Mouse (Mus musculus): ENCODE measurements at regions not wholly inside any gene's neighbourhood (a gene's known extent, or its start where the extent isn't known, plus 50 kb on each side); places are given as distances from the start of the nearest gene placed in this dataset.

DNA sequence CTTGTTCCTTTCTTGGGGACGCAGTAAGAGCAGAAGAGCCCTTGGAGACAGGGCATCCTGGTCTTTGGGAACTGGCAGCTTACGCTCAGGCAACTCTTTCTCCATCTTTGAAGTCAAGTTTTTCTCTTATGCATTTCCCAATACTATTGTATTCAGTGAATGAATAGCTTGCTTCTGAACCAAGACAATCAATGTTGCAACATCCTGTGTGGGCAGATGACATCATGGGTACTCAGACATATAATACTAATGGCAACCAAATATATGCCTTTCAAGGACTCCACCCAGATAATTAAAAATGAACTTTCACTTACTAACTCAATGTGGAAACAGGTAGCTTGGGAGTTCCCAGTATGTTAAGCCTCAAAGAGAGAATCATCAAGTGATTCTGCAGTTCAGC lies 104.6 kb downstream of the Ngf start:
- DNase-seq (ENCODE audit: low read depth, low spot score), result no peak

- DNase-seq (ENCODE audit: low read depth, low spot score), result no peak
Observed at GRCm38 (mm10) chr3:102576896-102577295, 107.2 kb downstream of the Ngf start.

GRCm38 (mm10) chr3:102581830-102582229 lies 112.1 kb downstream of the Ngf start:
- peak; percentile 59 for DNase-seq (ENCODE audit: low read depth, low spot score)

- DNase-seq (ENCODE audit: low read depth, low spot score), result no peak
Observed at GRCm38 (mm10) chr3:102585136-102585535, 115.4 kb downstream of the Ngf start.

GRCm38 (mm10) chr3:102586221-102586620 lies 116.5 kb downstream of the Ngf start:
- DNase-seq (ENCODE audit: low read depth, low spot score), result no peak

DNA sequence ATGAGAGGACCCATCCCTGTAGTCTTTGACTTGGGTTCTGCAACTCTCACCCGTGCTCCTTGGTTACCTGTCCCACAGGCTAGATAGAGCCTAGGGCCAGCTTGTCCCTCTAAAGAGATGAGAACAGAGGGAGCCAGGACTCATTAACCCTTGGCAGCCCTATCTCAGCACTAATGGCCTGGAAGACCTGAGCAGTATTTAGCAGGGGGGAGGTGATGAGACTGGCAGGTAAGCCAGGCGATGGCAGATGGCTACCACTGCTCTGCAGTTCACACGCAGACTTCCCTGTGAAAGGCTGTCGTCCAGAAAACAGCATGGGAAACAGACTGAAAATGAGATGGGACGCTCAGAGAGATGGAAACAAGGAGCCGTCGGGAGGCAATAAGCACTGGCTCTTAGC lies 122.3 kb downstream of the Ngf start:
- no peak for DNase-seq (ENCODE audit: low read depth, low spot score)

DNA sequence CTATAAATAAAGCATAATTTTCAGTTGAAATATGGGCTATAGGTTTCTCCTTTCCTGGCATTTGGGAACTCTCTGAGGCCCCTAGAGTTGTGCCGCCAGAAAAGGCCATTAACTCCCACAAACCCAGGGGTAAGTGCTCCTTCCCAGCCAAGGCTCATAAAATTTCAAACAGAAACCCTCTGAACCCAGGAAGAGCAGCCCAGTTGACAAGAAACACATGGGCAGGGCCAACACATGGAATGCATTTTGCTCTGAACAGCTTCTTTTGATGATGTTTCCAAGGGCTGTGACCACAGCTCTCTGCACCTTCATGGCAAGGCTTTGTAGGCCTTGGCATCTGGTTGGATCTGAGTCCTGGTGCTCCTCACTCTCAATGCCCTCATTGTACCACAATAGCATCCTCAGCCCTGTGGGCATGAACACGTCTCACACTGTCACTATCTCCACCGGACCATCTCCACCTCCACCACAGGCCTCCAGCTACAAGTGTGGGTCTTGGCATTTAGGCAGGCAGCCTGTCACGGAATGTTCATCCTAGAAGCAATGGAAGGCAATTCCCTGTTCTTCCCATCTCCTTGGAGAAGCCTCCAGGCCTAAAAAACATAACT lies 127.3 kb downstream of the Ngf start:
- DNase-seq (ENCODE audit: low read depth, low spot score), result peak; percentile 86

GRCm38 (mm10) chr3:102599061-102599460 lies 129.3 kb downstream of the Ngf start:
- DNase-seq (ENCODE audit: low read depth, low spot score), result no peak

GRCm38 (mm10) chr3:102602766-102603165 lies 131.6 kb upstream of the Tspan2 start:
- DNase-seq (ENCODE audit: low read depth, low spot score), result no peak

- DNase-seq (ENCODE audit: low read depth, low spot score), result no peak
Observed at GRCm38 (mm10) chr3:102605284-102605683, 129.0 kb upstream of the Tspan2 start.

DNA sequence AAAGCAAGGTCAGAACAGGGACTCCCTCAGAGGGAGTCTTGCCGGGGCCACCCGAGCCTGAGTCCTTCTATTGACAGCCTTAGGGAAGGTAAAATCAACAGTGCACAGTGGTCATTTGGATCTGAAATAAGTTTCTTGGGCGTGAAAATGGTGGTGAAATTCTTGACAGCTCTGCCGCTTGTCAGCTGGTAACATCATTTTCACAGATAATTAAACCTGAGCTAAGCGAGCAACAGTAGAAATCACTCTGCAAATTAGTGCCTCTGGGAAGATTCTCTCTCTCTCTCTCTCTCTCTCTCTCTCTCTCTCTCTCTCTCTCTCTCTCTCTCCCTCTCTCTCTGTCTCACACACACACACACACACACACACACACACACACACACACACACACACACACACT lies 123.4 kb upstream of the Tspan2 start:
- DNase-seq (ENCODE audit: low read depth, low spot score), result no peak

DNA sequence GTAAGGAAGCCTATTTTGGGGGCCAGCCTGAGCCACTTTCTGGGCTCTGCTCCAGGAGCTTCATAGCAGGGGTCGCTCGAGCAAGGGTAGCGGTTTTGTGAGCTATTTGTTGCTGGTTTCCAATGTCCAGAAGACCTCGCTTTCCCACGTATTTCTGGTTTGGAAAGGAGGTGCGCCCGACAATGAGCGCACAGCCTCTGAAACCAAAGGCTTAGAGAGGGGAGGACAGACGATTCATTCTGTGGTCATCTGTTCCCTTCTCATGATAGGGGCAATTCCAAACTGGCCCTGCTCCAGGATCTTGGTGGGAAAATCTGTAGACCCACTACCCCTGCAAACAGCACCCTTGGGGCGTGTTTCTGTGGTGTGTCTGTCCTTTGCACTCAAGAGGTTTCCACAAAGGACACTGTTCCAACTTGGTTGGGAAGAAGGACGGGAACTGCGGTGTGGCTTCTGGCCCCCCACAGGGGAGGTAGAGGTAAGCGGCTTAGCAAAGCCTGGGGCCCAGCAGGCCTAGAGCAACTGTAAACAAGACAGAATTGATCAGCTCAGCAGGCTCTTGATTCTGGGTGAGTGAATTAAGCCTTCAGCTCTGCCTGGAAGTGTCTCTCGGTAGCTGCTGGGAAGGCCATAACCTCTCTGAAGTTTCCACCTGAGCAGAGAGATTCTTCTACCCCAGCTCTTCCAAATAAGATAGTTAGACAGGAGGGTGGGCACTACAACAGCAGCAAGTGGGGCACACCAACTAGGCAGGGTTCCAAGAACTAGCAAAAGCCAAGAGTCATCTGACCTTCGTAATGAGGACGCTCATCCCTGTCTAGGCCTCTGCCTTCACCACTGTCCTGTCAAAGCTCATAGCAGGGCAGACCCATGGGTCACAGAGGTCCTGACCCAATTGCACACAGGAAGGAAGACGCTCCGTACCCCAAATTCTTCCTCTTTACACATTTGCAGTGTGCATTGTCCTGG lies 122.6 kb upstream of the Tspan2 start:
- no peak for DNase-seq (ENCODE audit: low read depth, low spot score)

GRCm38 (mm10) chr3:102619666-102620377 lies 114.5 kb upstream of the Tspan2 start:
- DNase-seq (ENCODE audit: low read depth, low spot score), result no peak

DNA sequence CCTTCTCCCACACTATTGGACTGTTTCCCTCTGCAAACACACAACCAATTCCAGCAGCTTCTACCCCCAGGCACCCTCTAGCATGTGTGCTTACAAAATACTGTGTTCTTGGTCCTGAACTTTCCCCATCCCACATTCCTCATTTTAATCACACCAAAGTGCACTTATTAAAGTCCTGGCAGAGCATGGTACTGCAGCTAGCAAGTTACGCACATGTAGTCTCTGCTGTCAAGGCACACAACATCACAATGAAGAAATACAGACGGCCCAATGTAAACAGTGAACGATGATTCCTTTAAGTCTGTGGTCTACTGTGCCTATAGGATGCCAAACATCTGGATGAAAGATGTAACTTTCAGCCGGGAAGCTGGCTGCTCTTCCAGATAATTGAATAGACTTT lies 98.3 kb upstream of the Tspan2 start:
- no peak for DNase-seq (ENCODE audit: low read depth, low spot score)

DNA sequence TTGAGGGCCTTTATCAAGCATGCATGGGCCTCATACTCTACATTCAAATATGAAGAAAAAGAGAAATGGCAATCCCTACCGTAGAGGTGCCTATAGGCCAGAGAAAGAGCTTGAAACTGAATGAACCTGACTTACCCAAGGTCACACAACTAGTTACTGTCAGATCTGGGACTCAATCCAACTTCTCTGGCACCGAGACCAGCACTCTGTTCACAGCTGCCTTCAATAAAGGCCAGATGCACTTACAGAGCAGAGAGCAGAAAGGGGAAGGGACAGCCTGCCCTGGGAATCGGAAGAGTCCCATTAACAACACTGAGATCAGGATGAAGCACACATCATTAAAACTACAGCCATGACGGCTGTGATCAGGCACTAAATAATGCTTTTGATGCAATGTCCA lies 97.7 kb upstream of the Tspan2 start:
- no peak for DNase-seq (ENCODE audit: low read depth, low spot score)

DNA sequence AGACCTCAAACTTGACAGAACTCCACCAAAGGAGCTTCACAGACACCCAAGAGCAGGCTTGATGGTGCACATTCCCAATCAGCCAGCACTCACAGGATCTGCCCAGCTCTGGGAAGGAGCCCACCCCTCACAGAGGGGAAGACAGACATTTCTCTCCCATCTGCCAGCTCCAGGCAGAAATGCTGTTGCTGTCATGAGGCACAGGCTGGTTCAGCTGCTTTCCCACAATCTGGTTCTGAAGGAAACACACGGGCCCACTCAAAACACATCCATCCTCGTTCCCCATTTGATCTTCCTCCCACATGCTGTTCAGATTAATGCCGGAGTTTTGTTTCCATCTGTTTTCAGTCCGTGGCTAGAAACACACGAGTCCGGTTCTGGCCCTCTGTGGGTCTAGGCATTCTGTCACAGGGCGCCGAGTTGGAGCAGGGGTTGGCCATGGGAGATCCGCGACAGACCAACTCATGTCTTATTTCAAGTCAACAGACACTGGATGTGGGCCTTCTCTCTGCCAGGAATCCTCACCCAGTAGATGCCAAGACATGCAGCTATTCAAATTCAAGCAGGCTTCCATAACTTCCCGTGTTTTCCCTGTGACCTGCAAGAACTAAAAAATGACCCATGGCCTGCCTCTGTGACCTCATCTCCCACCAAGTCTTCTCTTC lies 89.9 kb upstream of the Tspan2 start:
- no peak for DNase-seq (ENCODE audit: low read depth, low spot score)

- DNase-seq (ENCODE audit: low read depth, low spot score), result no peak
Observed at GRCm38 (mm10) chr3:102648450-102648849, 85.9 kb upstream of the Tspan2 start.

DNA sequence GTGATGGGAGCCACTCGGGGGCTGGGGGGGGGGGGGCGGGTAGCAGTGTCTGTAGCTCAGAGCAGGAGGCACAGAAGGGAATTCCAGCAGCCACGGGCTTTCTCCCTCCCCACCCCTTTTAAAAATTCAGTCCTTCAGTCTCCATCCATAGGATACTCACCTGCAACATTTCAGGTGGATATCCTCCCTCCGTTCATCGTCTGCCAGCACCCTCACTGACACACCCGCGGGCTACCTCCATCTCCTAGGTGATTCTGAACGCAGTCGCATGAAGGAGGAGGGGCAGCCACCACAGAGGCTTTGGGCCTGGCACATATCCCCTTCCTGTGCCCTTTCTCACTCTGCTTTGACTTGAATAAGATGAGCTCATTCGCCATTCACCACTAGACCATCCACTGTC lies 79.4 kb upstream of the Tspan2 start:
- DNase-seq (ENCODE audit: low read depth, low spot score), result no peak

DNA sequence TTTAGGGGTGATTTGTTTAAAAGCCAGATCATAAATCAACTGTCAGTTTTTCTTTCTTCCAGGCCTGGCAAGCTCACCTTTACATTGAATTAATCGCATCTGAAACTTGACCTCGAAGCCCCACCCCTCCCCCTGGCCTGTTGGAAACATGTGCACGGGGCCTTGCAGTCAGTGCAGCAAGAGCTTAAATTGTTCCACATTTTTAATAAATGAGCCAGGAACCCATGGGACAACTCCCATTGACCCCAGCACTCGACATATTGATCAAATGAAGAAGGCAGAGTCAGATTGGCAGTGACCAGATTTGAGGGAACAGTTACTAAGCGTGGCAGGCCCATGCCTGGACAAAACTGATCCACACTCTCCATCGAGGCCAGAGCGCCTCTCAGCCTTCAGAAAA lies 77.2 kb upstream of the Tspan2 start:
- peak; percentile 81 for DNase-seq (ENCODE audit: low read depth, low spot score)

GRCm38 (mm10) chr3:102657531-102658060 lies 76.7 kb upstream of the Tspan2 start:
- no peak for DNase-seq (ENCODE audit: low read depth, low spot score)

DNA sequence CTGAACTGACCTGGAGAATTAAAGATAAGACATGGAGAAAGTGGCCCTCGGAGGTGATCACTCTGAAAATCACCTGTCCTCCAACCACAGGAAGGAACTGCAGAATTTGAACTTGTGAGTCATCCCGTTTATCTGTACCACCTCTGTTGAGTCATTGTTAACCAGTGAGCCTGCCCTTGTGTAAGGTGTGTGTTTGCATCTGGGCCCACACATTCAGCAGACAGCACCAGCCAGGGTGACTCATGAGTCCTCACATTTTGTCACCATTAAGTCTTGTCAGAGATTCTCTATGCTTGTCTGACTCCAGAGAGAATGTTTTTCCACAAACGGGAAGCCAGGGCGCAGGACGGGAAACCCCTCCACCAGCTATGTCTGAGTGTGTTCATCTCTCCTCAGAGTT lies 75.0 kb upstream of the Tspan2 start:
- DNase-seq (ENCODE audit: low read depth, low spot score), result no peak

DNA sequence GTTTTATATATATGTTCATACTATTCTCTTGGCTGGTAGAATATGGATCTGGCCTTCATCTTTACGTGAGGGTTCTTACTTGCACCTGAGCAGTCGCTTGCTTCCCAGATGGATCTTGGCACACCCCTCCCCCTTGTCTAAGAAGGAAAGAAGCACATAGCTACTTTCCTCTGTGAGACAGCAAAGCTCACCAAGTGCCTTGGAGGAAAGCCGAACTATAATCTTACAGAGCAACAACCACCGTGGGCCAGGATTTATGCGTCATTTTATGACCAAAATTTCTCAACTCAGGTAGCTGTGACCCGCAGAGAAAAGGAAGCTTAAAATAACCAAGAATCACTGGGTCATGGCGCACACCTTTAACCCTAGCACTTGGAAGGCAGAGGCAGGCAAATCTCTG lies 73.0 kb upstream of the Tspan2 start:
- no peak for DNase-seq (ENCODE audit: low read depth, low spot score)

Measured in forelimb bud, embryonic 11.5 days (tissue).